Mouse (Mus musculus) left cerebral cortex, postnatal 36 days (tissue): Measurements from ENCODE around the gene Pcif1. TPM values are rescaled to one million over a fixed set of nuclear protein-coding genes. Genes with fewer than 3 reads are reported as not detected.

Experiments used
- total RNA-seq, 2 experiments: library from RNA; stranded (reverse); gene quantifications; 2 replicates each; pipeline ENCODE4 v1.2.3; 2021

Pcif1 gene
- total RNA-seq, 2 experiments from 2014 or later = 42.8 to 46.7 TPM

Other genes starting within 250 kb of the Pcif1 start
- not detected for gene Wfdc16, start 240.5 kb upstream of the Pcif1 start, total RNA-seq
- not detected for gene Wfdc10, start 223.3 kb upstream of the Pcif1 start, total RNA-seq
- gene Wfdc9, start 222.7 kb upstream of the Pcif1 start, total RNA-seq = not detected
- not detected for gene Wfdc11, start 205.2 kb upstream of the Pcif1 start, total RNA-seq
- gene Wfdc13, start 194.2 kb upstream of the Pcif1 start, total RNA-seq = not detected
- gene Spint4, start 180.8 kb upstream of the Pcif1 start, total RNA-seq = not detected
- not detected for gene Spint5, start 164.0 kb upstream of the Pcif1 start, total RNA-seq
- 1 to 10 TPM; 1.2 to 2.4 TPM for gene Wfdc3, start 133.4 kb upstream of the Pcif1 start, total RNA-seq
- 10 to 100 TPM; 33.5 to 37.8 TPM for gene Dnttip1, start 133.3 kb upstream of the Pcif1 start, total RNA-seq
- gene Ube2c, start 109.4 kb upstream of the Pcif1 start, total RNA-seq = 1 to 10 TPM in 1 of 2 experiments, under 1 TPM in 1; 0.57 to 1.3 TPM
- gene Tnnc2, start 99.3 kb upstream of the Pcif1 start, total RNA-seq = under 1 TPM in 1 of 2 experiments, not detected in 1; 0.96 TPM
- 10 to 100 TPM; 54.9 to 59.5 TPM for gene Snx21, start 93.5 kb upstream of the Pcif1 start, total RNA-seq
- 10 to 100 TPM; 25.5 to 27.6 TPM for gene Acot8, start 74.4 kb upstream of the Pcif1 start, total RNA-seq
- gene Zswim3, start 74.2 kb upstream of the Pcif1 start, total RNA-seq = 1 to 10 TPM; 8.2 to 8.3 TPM
- 10 to 100 TPM; 22.0 to 22.8 TPM for gene Zswim1, start 56.6 kb upstream of the Pcif1 start, total RNA-seq
- gene Spata25, start 50.8 kb upstream of the Pcif1 start, total RNA-seq = 1 to 10 TPM in 1 of 2 experiments, not detected in 1; 1.7 TPM
- gene Ctsa, start 46.4 kb upstream of the Pcif1 start, total RNA-seq = 100 to 1,000 TPM; 104 to 105 TPM
- 1 to 10 TPM; 3.8 to 5.3 TPM for gene Neurl2, start 45.8 kb upstream of the Pcif1 start, total RNA-seq
- gene Pltp, start 21.6 kb upstream of the Pcif1 start, total RNA-seq = 10 to 100 TPM; 81.9 to 86.4 TPM
- gene Zfp335, start 32.5 kb downstream of the Pcif1 start, total RNA-seq = 10 to 100 TPM; 22.6 to 28.5 TPM
- 1 to 10 TPM; 1.7 to 2.1 TPM for gene Mmp9, start 61.5 kb downstream of the Pcif1 start, total RNA-seq
- 100 to 1,000 TPM; 521 to 559 TPM for gene Slc12a5, start 81.5 kb downstream of the Pcif1 start, total RNA-seq
- 10 to 100 TPM; 41.4 to 66.1 TPM for gene Ncoa5, start 155.6 kb downstream of the Pcif1 start, total RNA-seq
- gene Cd40, start 176.3 kb downstream of the Pcif1 start, total RNA-seq = 1 to 10 TPM; 1.0 to 1.6 TPM
- not detected for gene 1700025C18Rik, start 211.4 kb downstream of the Pcif1 start, total RNA-seq